Mouse (Mus musculus): Measurements from ENCODE around the gene Fbxl15.

DNA sequence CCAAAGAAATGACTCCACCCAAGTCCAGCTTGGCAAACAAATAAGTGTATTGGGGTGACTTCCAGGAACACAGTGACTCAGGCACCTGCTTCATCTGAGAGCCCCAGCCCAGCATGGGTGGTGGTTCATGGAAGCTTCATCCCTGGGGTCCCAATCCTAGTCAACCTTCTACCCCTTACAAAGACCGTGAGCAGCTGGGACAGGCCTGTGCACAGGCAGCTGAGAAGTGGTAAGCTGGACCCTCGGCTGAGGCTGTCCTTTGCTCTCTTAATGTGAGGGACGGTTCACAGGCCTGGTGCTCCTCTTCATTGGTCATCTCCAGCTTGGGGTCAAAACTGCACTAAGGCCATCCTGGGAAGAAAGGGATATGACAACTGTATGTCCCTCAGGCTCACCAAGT, 40.4 kb upstream of the Fbxl15 start:
- TF ChIP-seq POLR2A (IDR thresholded peaks at IDR 0.05; ENCODE audit: control insufficient read depth, low read depth, low read length), result no peak
- no peak for TF ChIP-seq CTCF (IDR thresholded peaks at IDR 0.05; ENCODE audit: control insufficient read depth, insufficient read depth, insufficient replicate concordance, low read depth, low read length)

Data from testis, adult 2 months (tissue).